Mouse (Mus musculus) heart, adult 2 months (tissue): Measurements from ENCODE around the gene Ovca2.

Experiments used
- CTCF ChIP-seq: fragments of 200-600 bp; IDR thresholded peaks from 2 replicates; pipeline ENCODE4 v1.8.1; 2022; ENCODE audit warnings: antibody characterized with exemption, mild to moderate bottlenecking, moderate library complexity
- POLR2A ChIP-seq: fragments of 200-500 bp; IDR thresholded peaks from 2 replicates; pipeline ENCODE4 v1.6.1; 2011; ENCODE audit warnings: mild to moderate bottlenecking, low read depth, low read length, control low read depth; ENCODE audit not compliant: insufficient read depth

GRCm38 (mm10) chr11:75160954-75161353 is 17.7 kb downstream of the Ovca2 start:
- no peak for TF ChIP-seq POLR2A
- TF ChIP-seq CTCF = no peak
